Mouse (Mus musculus): ENCODE results near the gene Apob.
"Not testable (repeated sequence)": the region's sequence is repeated elsewhere in the genome, so short reads cannot be mapped to it uniquely, and the experiment has no call there.

DNA sequence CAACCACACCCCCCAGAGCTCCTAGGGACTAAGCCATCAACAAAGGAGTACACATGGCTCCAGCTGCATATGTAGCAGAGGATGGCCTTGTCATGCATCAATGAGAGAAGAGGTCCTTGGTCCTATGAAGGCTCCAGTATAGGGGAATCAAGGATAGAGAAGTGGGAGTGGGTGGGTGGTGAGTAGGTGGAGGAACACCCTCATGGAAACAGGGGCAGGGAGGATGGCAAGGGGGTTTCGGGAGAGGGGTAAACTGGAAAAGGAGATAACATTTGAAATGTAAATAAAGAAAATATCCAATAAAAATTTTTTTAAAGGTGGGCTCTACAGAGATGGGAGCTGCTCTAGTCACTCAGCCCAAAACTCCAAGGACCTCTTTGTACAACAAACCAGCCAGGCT lies 53.7 kb downstream of the Apob start:
- not testable (repeated sequence) for TF ChIP-seq CTCF (IDR thresholded peaks at IDR 0.05; ENCODE audit: borderline replicate concordance, control insufficient read depth, extremely low read depth, insufficient read depth, low read length, poor library complexity); POLR2A (IDR thresholded peaks at IDR 0.05; ENCODE audit: control insufficient read depth, extremely low read depth, insufficient read depth, low read length, poor library complexity)

All from thymus, adult 2 months (tissue).